Mouse (Mus musculus) gastrocnemius, adult 8-10 months (tissue): ENCODE data around the gene Stx5a. TPM values are rescaled to one million over a fixed set of nuclear protein-coding genes. Genes with fewer than 3 reads are reported as not detected.
"Not testable (repeated sequence)": the region's sequence is repeated elsewhere in the genome, so short reads cannot be mapped to it uniquely, and the experiment has no call there.

Experiments used
- DNase-seq, 2 experiments: peaks; one replicate each; pipeline ENCODE4 v3.0.0; 2022; ENCODE audit warnings: low spot score in 2 of 2
- total RNA-seq, 4 experiments: library from RNA; stranded (reverse); gene quantifications; 2 replicates each; pipeline ENCODE4 v1.2.4; 2022

Gene Stx5a
- total RNA-seq, 4 experiments from 2014 or later = 12.3 to 19.8 (median 14.9) TPM

DNA sequence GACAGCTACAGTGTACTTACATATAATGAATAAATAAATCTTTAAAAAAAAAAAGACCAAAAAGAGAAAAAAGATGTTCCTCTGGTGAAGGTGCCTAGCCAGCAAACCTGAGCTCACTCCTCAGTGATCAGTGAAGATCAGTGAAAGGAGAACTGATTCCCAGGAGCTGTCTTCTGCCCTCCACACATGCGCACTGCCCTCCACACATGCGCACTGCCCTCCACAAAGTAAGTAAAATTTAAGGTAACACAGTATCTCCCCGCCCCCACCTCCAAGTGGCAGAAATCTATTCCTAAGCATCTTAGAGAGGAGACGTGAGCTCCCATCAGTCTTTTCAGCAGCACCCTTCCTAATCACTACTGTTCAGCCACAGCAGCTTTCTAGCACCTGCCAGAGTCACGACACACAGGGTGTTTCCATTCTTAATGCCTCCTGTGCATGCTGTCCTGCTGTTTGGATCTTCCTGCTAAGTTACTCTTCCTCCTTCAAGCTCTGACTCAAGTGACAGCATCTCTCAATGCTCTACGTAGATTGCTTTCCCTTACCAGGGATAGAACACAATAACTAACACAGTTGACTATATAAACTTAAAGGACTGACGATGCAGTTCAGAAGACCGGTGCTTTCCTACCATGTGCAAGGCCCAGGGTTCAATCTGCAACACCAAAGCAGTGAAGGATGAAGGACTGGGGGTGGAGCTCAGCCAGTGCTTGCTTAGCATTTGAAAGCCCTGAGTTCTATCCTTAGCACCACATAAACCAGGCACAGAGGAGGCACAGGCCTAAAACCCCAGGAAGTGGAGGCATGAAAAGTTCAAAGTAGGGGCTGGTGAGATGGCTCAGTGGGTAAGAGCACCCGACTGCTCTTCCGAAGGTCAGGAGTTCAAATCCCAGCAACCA, 25.1 kb upstream of the Stx5a start:
- no peak for DNase-seq

DNA sequence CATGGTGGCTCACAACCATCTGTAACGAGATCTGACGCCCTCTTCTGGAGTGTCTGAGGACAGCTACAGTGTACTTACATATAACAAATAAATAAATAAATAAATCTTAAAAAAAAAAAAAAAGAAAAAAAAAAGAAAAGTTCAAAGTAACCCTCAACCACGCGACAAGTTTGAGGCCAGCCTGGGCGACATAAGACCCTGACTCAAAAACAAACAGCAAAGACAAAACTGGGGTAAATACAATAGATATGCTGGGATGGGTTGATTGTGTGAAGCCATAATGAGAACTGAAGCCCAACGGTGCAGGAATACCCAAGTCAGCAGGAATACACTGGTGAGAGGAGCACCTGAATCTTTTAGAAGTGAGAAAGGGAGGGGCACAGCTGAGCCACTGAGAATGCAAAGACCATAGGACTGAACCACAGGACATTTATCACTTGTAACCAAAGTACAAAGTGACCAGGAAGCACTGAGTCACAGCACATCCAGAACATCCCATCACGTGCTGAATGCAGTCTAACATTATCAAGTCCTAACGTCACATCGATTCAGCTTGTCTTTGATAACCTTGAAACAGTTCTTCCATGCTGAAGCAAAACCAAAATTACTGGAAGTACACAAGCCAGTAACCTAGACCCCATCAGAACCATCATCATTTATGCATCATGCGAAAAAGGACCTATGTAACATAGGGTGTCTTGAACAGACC, 24.3 kb upstream of the Stx5a start:
- DNase-seq = no peak

DNA sequence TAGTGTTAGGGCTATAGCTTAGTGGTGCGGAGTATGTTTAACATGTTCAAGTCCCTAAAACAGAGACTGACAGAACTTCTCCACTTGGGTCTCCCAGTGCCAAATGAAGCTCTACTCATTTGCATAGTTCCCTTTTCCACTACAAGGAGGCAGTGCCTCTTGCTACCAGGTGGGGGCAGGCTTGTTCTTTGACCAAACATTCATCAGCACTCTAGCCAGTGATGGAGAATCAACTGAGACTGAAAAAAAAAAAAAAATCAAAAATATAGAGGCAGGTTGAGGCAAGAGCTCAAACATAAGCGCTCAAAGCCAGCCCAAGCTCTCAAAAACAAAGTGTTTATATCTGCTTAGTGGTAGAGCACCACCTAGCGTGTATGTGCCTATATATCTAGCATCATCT, 22.9 kb upstream of the Stx5a start:
- no peak for DNase-seq

DNA sequence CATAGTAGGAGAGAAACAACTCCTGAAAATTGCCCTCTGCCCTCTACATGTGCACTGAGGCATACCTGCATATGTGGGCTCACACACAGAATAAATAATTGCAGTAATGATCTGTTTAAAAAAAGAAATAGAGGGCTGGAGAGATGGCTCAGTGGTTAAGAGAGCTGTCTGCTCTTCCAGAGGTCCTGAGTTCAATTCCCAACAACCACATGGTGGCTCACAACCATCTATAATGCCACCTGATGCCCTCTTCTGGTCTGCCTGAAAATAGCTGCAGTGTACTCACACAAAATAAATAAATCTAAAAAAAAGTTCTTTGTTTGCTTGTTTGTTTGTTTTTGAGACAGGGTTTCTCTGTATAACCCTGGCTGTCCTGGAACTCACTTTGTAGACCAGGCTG, 22.2 kb upstream of the Stx5a start:
- DNase-seq = not testable (repeated sequence)

DNA sequence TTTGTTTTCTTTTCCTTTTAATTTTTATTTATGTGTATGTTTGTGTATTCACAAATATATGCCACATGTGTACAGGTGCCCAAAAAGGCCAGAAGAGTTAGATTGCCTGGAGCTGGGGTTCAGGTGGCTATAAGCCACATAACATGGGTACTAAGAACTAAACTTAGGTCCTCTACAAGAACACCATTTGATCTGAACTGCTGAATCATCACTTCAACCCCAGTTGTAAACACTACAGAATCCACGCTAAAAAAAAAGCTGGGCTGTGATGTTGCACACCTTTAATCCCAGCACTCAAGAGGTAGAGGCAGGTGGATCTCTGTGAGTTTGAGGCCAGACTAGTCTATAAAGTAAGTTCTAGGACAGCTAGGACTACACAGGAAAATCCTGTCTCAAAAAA, 19.8 kb upstream of the Stx5a start:
- no peak for DNase-seq

DNA sequence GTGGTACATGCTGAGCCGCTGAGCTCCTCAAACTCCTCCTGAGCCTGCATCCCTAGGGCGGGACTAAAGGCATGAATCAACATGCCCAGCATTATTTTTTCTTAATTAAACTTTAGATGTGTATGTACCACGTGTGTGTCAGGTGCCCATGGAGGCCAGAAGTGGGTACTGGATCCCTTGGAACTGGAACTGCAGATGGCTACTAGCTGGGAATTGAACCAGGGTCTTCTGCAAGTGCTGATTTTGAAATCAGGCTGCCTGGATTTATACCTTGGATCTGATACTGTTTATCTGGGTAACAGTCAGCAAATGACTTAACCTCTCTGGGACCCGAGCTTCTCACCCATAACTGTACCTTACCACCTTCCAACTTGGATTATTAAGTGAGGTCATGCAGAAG, 19.2 kb upstream of the Stx5a start:
- DNase-seq = no peak

DNA sequence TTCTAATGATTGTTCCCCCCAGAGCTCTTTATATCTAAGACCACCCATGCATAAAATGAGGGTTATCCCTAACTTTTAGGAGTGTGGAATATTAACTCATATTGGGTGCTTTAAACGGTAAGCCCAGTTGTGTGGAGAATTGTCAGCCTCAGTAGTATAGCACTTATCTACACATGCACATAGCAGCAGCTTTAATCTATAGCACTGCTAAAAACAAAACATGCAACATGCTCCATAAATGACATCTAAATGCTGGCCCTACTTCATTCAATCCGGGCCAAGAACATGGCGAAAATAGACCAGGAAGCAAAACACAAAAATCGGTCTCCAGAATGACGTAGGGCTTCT, 18.7 kb upstream of the Stx5a start:
- no peak for DNase-seq

DNA sequence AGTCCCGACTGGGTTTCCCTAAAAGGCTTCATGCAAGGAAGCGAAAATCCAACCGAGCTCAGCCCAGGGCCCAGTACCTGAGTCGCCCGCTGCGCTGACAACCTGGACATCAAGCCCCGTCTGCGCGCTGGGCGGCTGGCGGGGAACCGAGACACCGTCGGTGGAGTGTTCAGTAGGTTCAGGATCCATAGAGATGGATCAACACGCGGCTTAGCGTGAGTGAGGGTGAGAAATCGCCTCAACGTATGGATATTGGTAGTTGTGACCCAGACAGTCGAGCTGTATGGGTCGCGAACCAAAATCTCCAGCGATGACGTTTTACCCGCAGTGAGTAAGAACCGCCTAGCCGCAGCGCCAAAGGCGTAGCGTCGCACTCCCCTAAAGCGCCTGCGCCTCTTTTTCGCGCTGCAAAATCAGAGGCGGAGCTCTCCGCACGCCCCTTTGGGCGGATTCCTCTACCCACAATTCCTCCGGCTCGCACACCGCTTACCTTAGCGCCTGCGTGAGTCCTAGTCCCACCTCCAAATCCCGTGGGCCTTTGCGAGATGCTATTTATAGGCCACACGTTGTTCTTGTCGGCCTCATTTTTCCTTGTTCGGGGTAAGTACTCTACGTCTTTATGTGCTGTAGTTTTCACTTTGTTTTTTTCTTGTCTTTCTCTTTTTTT, 18.2 kb upstream of the Stx5a start, which contains the start of gene Slc3a2:
Gene Slc3a2, minus strand, starts transcription at position 463 of the 667 bp plus-strand sequence.
- peak; percentile 92 to 95 for DNase-seq

DNA sequence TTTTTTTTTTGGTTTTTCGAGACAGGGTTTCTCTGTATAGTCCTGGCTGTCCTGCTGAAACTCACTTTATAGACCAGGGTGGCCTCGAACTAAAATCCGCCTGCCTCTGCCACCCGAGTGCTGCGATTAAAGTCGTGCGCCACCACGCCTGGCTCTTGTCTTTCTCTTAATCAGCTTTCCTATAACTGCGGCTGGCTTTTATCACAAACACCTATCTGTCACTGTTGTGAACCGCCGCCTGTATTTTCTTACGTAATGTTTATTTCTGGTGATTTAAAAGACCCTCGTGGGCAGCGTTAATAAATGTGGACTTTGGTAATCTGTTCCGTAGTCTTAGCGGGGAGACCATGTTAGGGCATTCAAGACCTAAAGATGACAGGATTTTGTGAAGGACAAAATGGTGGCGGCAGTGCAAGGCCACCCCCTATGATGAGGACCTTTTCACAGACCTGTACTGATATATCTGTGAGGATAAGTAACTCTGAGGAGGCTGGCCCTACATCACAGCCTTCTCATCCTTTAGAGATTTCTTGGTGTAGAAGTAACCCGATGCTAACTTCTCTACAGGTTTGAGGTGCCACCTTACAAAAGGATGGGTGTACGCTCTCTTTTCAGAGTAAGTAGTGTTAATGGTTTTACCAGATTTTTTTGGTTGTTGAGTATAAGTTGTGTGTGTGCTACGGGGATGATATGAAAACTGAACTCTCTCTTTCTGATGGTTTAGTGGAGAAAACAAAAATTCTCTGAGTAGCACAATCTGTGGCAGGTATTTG, 17.5 kb upstream of the Stx5a start:
- no peak for DNase-seq

DNA sequence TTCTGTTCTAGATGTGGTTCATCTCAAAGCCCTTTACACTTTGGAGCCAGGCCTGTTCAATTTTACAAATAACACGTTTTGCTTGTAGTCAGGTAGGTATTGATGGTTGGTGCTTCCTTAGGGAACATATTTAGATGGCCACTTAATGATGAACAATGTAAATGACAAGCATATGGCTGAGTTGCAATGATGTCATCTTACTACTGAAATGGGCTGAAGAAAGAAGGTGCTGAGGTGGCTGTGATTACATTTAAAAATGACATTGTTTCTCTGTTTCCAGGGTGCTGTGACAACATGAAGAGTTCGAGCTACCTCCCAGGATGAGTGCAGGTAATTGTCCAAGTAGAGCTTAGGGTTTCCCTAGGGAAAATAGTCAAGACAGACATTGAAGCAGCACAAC, 16.8 kb upstream of the Stx5a start:
- no peak for DNase-seq

DNA sequence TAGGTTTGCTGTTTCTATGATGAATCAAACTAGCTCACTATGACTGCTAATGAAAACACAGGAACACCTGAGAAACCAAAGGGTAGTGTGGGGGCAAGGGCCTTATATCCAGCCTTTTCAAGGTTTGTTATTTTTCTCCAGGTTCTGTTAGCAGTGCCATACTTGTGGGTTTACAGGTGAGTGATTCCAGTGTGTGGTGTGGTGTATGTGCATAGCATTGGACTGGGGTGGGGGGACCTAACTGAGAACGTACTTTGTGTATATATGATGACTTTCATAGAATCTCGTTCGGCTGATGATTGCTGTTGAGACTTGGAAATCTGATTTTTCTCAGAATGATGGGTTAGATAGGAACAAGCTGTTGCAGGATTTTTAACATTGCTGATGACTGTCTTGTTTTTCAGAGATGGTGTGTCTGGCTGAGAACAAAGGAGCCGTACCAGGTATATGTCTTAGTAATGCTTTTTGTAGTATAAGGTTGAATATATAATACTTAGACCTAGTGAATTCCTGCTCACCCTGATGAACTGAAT, 16.1 kb upstream of the Stx5a start:
- DNase-seq = no peak

DNA sequence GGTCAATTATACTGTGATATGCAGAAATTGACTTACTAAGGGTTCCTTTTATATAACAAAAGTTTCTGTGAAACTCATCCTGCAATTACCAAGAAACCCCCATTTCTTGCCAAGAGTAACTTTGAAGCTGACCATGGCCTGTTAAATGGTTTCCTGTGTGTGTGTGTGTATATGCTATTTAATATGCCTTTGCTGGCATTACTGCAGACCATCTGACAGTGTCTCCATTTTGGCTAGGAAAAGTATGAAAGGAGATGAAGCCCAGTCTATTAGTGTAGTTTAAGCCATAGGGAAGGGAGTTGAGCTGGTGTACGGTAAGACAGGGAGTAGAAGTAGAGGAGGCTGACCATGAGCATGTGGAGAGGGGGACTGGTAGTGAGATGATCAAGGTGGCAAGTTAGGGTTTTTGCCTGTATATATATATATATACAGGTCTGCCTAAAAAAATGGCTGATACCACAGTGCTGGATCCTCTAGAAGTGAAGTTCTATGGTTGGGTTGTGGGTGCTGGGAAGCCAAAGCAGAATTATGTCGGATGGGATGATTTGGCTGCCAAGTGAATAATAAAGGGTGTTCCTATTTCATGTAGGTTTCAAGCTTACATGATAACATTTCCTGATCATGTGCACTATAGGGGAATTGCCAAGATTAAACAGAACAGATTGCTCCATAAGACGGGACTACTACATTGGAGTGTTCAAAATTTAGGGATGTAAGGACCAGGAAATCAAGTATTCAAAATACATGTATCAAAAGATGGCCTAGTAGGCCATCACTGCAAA, 14.4 kb upstream of the Stx5a start:
- no peak for DNase-seq

DNA sequence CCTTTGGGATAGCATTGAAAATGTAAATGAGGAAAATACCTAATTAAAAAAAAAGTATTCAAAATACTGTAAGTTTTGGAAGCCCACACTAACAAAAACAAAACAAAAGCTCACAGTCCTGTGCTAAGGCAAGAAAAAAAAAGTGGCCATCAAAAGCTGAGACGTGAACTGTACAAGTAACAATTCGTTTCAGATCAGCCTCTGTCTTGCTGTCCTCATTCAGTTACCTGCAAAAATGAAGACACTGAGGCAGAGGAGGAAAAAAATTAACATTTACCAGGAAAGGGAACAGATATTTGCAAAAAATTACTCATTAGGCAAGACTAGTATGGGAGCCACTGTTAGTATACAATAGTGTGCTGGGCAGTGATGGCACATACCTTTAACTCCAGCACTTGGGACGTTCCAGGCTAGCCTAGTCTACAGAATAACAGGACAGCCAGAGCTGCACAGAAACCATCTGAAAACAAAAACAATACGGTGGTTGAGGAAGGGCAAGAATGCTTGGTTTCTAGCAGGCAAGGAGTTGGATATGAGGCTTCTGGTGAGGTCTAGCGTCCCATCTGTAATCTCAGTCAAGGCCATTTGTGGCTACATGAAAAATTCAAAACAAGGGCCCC, 13.6 kb upstream of the Stx5a start:
- no peak for DNase-seq

DNA sequence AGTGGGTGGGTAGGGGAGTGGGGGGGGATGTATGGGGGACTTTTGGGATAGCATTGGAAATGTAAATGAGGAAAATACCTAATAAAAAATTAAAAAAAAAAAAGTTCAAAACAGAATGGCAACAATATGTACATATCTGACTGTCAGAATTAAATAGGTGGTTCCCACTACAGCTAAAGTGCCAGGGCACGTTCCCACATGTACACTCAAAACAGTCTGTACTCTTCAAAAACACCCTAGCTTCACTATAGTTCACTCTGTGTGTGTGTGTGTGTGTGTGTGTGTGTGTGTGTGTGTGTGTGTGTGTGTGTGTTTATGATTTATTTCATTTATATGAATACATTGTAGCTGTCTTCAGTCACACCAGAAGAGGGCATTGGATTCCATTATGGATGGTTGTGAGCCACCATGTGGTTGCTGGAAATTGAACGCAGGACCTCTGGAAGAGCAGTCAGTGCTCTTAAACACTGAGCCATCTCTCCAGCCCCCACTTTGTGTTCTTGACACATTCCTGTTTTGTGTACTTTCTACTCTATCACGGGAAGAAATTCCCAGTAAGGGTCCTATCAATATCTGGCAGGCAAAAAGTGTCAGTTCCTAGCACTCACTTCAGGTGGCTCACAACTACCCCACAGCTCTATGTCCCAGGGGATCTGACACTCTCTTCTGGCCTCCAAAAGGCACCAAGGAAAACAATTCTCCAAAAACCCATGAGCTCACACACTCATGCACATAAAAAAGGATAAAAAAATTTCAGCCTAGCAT, 12.7 kb upstream of the Stx5a start:
- not testable (repeated sequence) for DNase-seq

DNA sequence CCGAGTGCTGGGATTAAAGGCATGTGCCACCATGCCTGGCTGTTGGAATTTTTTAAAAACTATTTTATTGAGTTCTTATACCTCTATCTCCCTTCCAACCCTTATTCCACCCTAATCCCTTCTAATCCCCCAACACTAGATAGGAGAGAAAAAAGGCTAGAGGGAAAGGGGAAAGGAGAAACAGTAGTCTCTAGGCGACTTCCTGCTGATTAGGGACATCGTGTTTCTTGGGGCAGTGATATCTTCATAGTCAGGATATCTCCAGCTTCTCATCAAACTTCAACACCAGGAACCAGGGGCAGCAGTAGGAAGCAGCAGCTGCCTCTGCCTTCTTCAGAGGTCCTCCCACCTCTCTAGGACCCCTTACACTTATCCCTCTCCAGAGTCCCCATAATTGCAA, 6.9 kb upstream of the Stx5a start:
- no peak for DNase-seq

DNA sequence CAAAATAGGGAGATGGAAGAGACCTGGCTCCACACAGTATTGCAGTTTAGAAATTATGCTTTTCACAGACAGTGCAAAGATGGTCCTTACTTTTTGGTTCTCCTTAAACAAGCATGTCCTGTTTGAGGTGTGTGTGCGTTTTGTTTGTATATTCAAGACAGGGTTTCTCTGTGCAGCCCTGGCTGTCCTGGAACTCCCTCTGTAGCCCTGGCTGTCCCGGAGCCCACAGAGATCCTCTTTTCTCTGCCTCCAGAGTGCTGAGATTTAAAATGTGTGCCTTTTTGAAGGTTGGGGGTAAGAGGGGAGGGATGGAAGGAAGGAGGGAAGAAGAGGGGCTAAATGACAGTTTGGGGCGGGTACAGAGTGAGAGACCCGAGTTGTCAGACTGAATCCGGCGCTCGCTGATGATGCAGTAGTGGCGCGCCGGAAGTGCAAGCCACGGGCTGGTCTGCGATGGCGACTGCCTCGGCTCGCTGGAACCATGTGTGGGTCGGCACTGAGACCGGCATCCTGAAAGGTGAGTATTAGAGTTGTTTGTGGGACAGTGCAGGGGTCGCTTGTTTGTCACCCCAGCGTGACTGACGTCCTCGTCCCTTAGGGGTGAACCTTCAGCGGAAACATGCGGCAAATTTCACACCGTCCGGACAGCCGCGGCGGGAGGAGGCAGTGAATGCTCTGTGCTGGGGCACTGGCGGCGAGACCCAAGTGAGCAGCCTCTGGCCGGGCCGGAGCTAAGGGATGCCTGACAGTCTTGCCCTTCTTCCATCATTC, 5.6 kb upstream of the Stx5a start, which contains the start of gene Wdr74:
Gene Wdr74, plus strand, starts transcription at position 439 of the 771 bp plus-strand sequence.
- peak; percentile 76 to 79 for DNase-seq

DNA sequence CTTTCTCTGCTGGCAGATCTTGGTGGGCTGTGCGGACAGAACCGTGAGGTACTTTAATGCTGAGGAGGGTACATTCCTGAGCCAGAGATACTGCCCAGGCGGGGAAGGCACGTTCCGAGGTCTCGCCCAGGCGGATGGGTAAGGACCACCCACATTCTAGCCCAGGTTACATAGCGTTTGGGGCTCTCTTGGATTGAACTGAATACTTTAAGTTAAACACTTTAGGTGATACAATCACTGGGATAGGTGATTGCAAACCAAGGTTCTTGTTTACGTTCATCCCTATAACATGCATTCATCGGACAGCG, 5.1 kb upstream of the Stx5a start:
- no peak for DNase-seq

DNA sequence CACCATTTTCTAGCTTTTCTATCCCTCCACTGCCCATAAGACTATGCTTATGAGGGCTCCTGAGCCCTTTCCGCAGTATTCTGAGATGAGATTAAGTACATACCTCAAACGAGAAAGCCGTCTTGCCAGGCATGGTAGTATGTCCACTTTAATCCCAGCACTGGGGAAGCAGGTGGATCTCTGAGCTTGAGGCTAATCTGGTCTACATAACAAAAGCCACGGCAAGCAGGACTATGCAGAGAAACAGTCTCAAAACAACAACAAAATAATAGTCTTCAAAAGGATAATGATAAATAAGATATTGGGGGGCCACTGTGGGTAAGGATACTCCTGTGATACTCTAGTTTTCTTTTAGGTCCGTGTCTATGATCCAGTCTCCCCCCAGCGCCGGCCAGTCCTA, 2.3 kb upstream of the Stx5a start:
- DNase-seq = no peak

DNA sequence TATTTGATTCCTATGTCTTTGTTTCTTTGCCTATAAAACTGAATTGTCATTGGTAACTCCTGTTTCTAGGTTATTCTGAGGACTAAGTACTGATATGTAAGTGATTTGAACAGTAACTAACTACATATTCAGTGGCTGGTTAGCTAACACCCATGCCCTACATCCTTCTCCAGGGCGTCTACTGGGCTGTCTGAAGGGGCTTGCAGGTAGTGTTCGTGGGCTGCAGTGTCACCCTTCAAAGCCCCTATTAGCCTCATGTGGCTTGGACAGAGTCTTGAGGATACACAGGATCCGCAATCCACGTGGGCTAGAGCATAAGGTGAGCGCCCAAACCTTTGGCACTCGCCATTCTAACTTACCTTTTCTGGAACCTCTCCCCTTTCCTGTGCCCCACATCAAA, 1.6 kb upstream of the Stx5a start:
- no peak for DNase-seq
